Mouse (Mus musculus) spleen, postnatal 10 days (tissue): ENCODE data around the gene Rpl38.
A peak's percentile ranks its signal among the peaks of the same experiment; 100 is the strongest.
"Not testable (repeated sequence)": the region's sequence is repeated elsewhere in the genome, so short reads cannot be mapped to it uniquely, and the experiment has no call there.

ENCODE experiments used
- DNase-seq, 2 experiments: peaks; one replicate each; pipeline ENCODE4 v3.0.0; 2021 to 2022; ENCODE audit warnings: low spot score in 2 of 2

Rpl38 gene

GRCm38 (mm10) chr11:114656994-114657644 lies 11.2 kb upstream of the Rpl38 start:
- DNase-seq: no peak

- DNase-seq: peak in 1 of 2 experiments; percentile 80
Measured at GRCm38 (mm10) chr11:114657737-114658136, 10.6 kb upstream of the Rpl38 start.

DNA sequence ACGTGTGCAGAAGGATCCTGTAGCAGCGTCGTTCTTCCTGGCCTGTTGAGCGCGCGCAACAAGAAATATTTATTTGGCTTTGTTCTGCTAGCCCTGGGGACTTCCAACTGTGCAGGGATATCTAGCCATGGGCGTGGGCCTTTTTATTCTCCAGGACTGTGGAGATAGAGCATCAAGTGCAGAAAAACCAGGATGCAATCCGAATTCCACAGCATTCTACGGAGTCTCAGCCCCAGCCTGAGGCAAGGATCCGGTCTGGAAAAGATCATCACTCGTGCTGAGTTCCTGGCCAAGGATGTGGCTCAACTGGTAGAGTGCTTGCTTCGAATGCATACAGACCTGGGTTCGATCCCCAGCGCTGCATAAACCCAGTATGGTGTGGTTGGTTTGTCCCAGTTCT lies 6.2 kb upstream of the Rpl38 start:
- DNase-seq: no peak

GRCm38 (mm10) chr11:114662746-114663362 lies 5.5 kb upstream of the Rpl38 start:
- DNase-seq: peak; percentile 47 to 79

DNA sequence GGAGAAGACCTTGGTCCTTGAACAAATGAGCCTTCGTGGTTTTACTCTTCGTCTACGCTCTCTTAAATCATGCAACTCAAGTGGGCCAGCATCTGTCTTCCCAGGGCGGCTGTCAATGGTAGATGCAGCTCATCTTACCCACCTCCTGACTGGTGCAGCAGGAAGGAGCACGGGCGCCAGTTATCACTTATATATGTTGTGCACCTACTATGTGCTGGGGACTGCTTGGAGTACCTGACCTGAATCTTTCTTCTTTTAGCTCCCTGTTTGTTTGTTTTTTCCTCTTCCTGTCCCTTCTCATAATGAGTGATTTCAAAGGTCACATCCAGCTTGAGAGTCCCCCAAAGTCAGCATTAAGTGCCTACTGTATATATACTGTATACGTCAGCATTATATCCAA lies 4.2 kb upstream of the Rpl38 start:
- DNase-seq: no peak

GRCm38 (mm10) chr11:114665463-114665862 lies 2.9 kb upstream of the Rpl38 start:
- DNase-seq: no peak

DNA sequence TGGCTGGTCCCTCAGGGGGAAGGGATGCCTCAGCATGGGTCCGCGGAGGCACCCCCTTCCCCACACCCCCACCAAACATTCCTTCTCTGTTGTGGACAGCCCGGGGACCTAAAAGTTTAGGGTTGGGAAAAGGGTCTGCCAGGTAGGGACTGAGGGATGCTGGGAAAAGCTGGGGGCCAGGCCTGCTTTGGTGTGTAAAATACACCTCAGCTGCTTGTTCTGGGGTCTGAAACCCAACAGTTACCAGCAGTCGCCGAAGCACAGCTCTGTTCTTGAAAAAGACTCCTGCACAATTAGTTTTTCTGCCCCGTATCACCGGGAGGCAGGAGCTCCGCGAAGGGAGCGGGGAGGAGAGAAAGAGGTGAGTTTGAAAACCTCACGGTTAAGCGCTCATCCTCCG lies 1.5 kb upstream of the Rpl38 start:
- no peak for DNase-seq

DNA sequence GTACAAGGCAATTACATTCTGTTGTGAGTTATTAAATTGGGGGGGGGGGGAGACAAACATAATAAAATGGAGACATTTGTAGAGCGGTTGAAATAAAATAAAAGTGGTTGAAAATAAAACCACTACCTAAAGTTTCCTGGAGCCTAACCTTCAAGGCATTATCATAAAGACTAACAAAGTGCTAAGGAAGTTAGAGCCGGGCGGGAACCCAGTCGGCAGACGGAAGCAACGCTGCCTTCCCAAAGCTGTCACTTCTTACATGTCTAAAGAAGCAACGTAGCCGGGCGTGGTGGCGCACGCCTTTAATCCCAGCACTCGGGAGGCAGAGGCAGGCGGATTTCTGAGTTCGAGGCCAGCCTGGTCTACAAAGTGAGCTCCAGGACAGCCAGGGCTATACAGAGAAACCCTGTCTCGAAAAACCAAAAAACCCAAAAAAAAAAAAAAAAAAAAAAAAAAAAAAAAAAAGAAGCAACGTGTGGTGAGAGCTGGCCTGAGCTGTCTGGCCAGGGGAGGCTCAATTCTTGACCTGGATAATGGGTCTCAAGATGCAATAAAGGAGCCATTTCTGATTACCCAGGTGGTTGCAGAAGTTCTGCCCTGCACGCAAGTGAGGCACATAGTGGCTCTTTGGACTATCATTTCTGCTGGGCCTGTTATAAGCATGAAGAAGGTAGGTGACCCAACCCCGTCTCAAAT lies 940 bp upstream of the Rpl38 start:
- no peak for DNase-seq

DNA sequence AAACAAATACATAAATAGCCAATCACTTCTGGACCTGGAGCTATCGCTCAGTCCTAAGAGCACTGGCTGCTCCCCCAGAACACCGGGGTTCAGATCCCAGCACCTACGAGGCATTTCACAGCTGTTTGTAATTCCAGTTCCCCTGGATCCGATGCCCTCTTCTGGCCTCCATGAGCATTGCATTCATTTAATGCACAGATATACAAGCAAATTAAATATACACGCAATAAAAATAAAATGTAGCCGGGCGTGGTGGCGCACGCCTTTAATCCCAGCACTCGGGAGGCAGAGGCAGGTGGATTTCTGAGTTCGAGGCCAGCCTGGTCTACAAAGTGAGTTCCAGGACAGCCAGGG lies 415 bp upstream of the Rpl38 start:
- peak; percentile 49 to 64 for DNase-seq

DNA sequence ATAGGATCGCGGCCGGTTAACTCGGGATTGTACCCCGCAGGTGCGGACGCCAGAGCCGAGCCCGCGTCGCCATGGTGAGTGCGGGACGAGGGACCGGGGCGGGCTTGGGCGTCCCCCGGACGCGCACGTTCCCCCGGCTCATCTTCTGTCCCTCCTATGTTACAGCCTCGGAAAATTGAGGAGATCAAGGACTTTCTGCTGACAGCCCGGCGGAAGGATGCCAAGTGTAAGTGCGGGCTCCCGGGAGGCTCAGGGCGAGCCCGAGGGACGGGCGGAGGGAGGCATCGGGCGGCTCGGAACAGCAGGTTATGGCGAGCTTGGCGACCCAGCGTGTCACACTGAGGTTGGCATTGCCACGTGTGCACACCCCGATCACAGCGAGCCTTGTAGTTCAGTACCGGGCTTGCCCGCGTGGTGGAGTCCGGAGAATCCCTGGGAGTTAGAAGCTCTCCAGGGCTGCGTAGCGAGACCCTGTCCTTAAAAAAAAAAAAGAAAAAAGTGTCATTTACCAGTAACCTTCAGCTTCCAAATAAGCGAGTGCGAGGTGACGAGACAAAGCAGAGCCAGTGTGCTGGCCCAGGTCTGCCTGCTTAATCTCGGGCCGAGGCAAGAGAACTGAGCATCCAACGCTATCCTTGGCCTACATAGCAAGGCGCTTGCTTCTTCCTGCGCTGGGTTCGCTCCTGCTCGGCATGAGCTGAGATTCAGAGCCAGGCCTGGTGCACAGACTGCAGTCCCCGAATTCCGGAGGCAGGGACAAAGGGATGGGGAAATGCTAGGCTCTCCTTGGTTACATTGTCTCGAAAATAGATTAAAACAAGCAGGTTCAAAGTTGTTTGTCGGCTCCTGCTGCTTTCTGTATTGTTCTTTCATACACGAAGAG lies 658 bp downstream of the Rpl38 start:
- DNase-seq: peak; percentile 64 to 87

GRCm38 (mm10) chr11:114669651-114670168 lies 1.4 kb downstream of the Rpl38 start:
- DNase-seq: no peak

DNA sequence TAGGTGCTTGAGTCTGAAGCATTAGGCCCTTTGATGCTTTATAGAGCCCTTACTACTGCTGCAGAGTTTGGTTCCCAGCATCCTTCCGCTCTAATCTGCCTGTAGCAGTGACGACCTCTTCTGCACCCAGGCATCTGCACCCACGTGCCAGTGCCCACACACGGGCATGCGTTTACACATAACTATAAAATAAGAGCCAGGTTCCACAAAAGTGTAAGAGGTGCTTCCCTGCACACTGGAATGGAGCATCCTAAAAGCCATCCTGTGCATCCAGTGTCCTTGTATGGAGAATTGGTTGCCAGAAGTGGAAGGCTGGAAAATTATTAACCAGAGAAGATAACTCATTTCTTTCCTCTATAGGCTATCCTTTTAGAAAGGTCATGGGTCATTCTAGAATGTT lies 2.8 kb downstream of the Rpl38 start:
- DNase-seq: no peak

GRCm38 (mm10) chr11:114672794-114673718 lies 4.7 kb downstream of the Rpl38 start:
- DNase-seq: peak in 1 of 2 experiments; percentile 66

DNA sequence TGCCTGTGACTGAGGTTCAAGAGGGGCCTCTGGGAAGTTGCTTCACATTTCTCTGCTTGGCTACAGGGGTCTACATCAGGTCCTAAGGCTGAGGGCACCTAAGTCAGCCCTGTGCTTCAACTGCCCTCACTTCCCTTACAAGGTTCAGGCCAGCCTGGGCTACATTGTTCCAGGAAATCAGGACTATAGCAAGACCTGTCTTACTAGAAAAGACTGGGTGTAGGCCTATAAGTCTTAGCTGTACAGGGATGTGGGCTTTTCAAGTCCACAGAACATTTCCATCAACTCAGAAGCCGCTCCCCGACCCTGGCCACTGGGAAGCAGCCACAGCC lies 5.4 kb downstream of the Rpl38 start:
- DNase-seq: no peak

DNA sequence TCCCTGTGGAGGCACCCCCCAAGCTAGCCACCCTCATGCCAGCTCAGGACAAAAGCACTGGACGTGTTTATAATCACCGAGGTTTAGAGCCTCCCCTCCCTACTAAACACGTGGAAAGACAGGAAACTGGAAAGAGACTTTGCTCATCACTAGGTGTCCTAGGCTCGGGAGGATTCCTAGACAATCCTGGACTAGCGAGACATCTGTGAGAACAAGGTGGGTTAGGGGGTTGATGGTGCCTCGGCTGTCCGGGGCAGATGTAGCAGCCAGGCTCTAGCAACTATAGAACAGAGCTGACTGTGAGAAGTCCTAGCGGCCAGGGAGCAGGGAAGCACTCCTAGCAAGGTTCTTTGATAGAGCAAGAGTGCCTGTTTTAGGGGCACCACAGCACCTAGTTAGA lies 5.9 kb downstream of the Rpl38 start:
- no peak for DNase-seq

- not testable (repeated sequence) for DNase-seq
Measured at GRCm38 (mm10) chr11:114674796-114675195, 6.5 kb downstream of the Rpl38 start.

GRCm38 (mm10) chr11:114675341-114675825 lies 7.1 kb downstream of the Rpl38 start, which contains the start of gene Ttyh2:
Ttyh2 (plus strand) TSS chr11:114675431.
- peak; percentile 39 to 78 for DNase-seq

DNA sequence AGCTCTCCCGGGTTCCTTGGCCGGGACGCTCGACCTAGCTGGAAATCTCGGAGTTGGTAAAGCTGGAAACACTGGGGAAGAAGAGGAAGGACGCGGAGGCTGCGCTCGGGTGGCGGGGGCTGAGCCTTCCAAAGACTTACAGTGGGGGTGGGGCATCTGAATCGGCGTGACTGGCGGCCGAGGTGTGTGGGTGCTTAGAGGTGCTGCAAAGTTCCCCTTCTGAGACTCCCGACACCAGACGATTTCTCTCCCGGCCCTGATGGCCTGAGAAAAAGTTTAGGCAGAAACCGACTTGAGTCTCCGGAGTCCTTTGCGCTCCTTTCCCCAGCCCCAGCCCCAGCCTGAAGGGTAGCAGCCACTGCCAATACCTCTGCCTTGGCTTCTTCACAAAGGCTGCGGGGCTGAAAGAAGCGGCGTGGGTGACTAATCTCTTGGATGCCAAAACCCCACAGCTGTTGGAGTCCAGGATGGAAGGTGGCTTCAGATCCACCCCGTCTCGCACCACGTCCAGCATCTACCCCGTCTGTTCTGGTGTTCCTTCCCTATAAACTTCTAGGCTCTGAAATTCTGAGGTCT lies 7.6 kb downstream of the Rpl38 start:
- DNase-seq: peak in 1 of 2 experiments; percentile 45

GRCm38 (mm10) chr11:114676431-114676830 lies 8.1 kb downstream of the Rpl38 start:
- DNase-seq: no peak

DNA sequence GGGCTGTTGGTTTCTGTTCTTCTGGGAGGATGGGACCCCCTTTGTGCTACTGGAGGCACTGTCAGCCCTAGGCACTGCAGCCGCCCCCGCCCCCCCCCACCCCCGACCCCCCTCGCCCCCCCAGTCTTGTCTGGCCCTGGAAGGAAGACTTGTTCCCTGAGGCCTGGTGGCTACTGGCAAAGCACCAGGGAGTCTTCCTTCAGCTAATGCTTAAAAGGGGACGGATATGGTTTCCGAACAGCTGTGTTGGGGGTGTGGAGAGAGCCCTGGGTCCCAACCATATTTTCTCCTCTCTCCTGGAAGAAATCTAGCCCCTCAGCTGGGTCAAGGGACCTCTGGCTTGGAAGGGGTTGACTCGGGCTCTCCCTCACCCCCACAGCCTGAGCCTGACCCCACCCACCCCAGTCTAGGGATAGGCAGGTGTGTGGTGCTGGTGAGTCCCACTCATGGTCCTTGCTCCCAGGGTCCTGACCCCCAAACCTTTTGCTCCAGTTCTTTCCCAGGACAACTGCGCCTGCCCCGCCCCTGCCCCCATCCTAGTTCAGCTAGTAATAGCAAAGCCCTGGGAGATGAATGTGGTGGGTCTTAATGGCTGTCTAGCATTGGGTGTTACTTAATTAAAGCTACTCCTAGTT lies 8.7 kb downstream of the Rpl38 start:
- DNase-seq: no peak
